Mouse (Mus musculus): ENCODE results near the gene Ap2m1. TPM values are rescaled to one million over a fixed set of nuclear protein-coding genes. Genes with fewer than 3 reads are reported as not detected.

Ap2m1 gene
- polyA plus RNA-seq, 1 experiment from 2014 or later, result 970 TPM

DNA sequence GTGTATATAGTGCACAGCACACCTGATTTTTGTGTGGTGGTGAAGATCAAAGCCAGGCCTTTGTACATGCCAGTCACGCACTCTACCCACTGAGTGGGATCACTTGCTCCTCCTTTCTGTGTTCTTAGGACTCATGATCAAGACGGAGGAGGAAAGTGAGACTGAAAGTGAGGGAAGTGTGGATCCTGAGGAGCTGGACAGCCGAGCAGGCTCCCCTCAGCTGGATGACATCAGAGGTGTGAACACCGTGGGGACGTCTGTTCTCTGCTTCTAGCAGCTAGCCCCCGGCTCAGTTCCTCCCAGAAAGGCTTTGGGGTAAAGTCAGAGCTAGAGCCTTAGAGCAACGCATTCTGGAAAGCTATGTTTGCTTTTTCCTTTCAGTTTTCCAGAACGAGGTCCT lies 29.3 kb upstream of the Ap2m1 start:
- H3K4me1 ChIP-seq, result no peaks in the 10 kb centered on the region
- no peaks in the 10 kb centered on the region for H3K9me3 ChIP-seq (replicated peaks)
- H3K9ac ChIP-seq, result no peak overlapping the region
- no peak overlapping the region for H3K4me2 ChIP-seq
- H3K4me3 ChIP-seq, result no peak overlapping the region
- WGBS, result 92% methylated on average over 8 of the region's 8 CpGs
- no peak for ATAC-seq
- peaks cover 99% of the 10 kb centered on the region for H3K36me3 ChIP-seq (ENCODE audit: poor library complexity, severe bottlenecking)
- no peak overlapping the region for H3K27ac ChIP-seq
- H3K27me3 ChIP-seq, result no peaks in the 10 kb centered on the region

DNA sequence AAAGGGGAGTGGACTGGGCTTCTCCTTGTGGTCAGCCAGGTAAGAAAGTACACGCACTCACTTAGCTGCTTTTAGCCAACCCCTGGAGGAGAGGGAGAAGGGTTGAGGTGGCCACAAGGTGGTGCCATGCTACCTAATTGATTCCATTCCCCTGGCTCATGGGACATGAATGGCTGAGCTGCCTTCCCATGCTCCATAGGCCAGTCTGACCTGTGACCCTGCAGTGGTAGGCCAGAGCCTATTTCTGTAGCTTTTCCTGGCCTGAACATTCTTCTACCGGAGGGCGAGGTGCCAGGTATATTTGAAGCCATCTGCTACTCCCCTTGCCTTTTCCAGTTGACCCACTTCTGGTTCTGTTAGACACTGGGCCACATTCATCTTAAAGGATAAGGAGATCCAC lies 25.9 kb upstream of the Ap2m1 start:
- Histone ChIP-seq H3K4me1 (no peaks in the 10 kb centered on the region), H3K9me3 (replicated peaks) (no peaks in the 10 kb centered on the region), H3K4me3 (no peak overlapping the region), H3K9ac (no peak overlapping the region), H3K27me3 (no peaks in the 10 kb centered on the region), H3K36me3 (ENCODE audit: poor library complexity, severe bottlenecking) (peaks cover 75% of the 10 kb centered on the region), H3K4me2 (no peak overlapping the region), H3K27ac (no peak overlapping the region)
- peak; percentile 65; the same call in 1 of the 2 replicates for ATAC-seq
- WGBS, result 87% methylated on average over 3 of the region's 3 CpGs

- Histone ChIP-seq H3K27ac (no peak overlapping the region), H3K36me3 (ENCODE audit: poor library complexity, severe bottlenecking) (peaks cover 55% of the 10 kb centered on the region), H3K4me1 (0 out of 2 replicates have a peak, but pooled peaks cover 4% of the 10 kb centered on the region), H3K4me3 (no peak overlapping the region), H3K9ac (no peak overlapping the region), H3K27me3 (no peaks in the 10 kb centered on the region), H3K9me3 (replicated peaks) (no peaks in the 10 kb centered on the region), H3K4me2 (no peak overlapping the region)
- ATAC-seq, result no peak
- 91% methylated on average over 7 of the region's 7 CpGs for WGBS
Measured at GRCm38 (mm10) chr16:20511277-20511847, 23.9 kb upstream of the Ap2m1 start.

GRCm38 (mm10) chr16:20516032-20516431 lies 19.2 kb upstream of the Ap2m1 start:
- Histone ChIP-seq H3K9ac (peak overlapping the region; percentile 98), H3K4me2 (peak overlapping the region; percentile 91), H3K9me3 (replicated peaks) (no peaks in the 10 kb centered on the region)

DNA sequence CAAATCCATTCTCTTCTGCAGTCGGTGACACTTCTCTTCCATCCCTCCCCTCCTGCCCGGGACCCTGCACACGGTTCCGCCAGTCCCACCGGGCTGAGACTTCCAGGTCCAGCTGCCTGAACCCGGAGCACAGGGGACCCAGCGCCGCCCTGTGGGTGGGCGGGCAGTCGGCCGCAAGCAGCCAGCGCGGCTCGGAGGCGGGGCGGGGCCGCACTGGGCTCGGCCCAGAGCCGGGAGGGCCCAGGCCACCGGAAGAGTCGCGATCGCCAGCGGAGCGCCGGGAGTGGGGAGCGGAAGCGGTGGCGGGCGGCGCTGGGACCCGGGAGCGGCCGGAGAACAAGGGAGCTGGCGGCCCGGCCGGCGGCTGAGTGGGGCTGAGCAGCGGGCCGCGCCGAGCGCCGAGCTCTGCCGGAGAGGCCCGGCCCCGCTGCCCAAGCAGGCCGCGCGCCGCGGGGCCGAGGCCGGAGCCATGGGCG lies 18.5 kb upstream of the Ap2m1 start, which contains the start of gene Dvl3:
Gene Dvl3 (plus strand): TSS at position 257 of the 476 bp plus-strand sequence.
- Histone ChIP-seq H3K4me2 (peak within 1 kb of the TSS; percentile 91), H3K4me1 (peaks cover 37% of the 10 kb centered on the region), H3K9ac (peak within 1 kb of the TSS; percentile 98), H3K9me3 (replicated peaks) (no peaks in the 10 kb centered on the region), H3K36me3 (ENCODE audit: poor library complexity, severe bottlenecking) (peaks cover 18% of the 10 kb centered on the region), H3K27me3 (no peaks in the 10 kb centered on the region), H3K4me3 (peak within 1 kb of the TSS; percentile 91), H3K27ac (peak within 1 kb of the TSS; percentile 92)
- under 1% methylated on average over 44 of the region's 55 CpGs for whole genome bisulfite sequencing
- ATAC-seq, result peak; percentile 97

More at GRCm38 (mm10) chr16:20516032-20516431, 19.2 kb upstream of the Ap2m1 start:
- ATAC-seq, result no peak
- H3K4me1 ChIP-seq, result peaks cover 36% of the 10 kb centered on the region
- no peaks in the 10 kb centered on the region for H3K27me3 ChIP-seq
- peak overlapping the region; percentile 92; the same call in 1 of the 2 replicates for H3K27ac ChIP-seq
- peak overlapping the region; percentile 91 for H3K4me3 ChIP-seq
- peaks cover 18% of the 10 kb centered on the region for H3K36me3 ChIP-seq (ENCODE audit: poor library complexity, severe bottlenecking)

GRCm38 (mm10) chr16:20517216-20517615 lies 18.1 kb upstream of the Ap2m1 start:
- H3K27ac ChIP-seq, result peak overlapping the region; percentile 92
- peak overlapping the region; percentile 98 for H3K9ac ChIP-seq
- H3K4me2 ChIP-seq, result peak overlapping the region; percentile 91
- no peaks in the 10 kb centered on the region for H3K27me3 ChIP-seq
- peak; percentile 31; the same call in 1 of the 2 replicates for ATAC-seq
- H3K4me1 ChIP-seq, result peaks cover 37% of the 10 kb centered on the region
- H3K36me3 ChIP-seq (ENCODE audit: poor library complexity, severe bottlenecking), result peaks cover 22% of the 10 kb centered on the region
- under 1% methylated on average over 26 of the region's 26 CpGs for WGBS
- H3K4me3 ChIP-seq, result peak overlapping the region; percentile 91
- H3K9me3 ChIP-seq (replicated peaks), result no peaks in the 10 kb centered on the region

GRCm38 (mm10) chr16:20517701-20518374 lies 17.4 kb upstream of the Ap2m1 start:
- H3K9me3 ChIP-seq (replicated peaks), result no peaks in the 10 kb centered on the region
- peak overlapping the region; percentile 98 for H3K9ac ChIP-seq
- peak overlapping the region; percentile 92 for H3K27ac ChIP-seq
- under 1% methylated on average over 6 of the region's 6 CpGs for WGBS
- H3K27me3 ChIP-seq, result no peaks in the 10 kb centered on the region
- peaks cover 37% of the 10 kb centered on the region for H3K4me1 ChIP-seq
- peak overlapping the region; percentile 91 for H3K4me3 ChIP-seq
- peak; percentile 36 for ATAC-seq
- H3K4me2 ChIP-seq, result peak overlapping the region; percentile 91
- peaks cover 23% of the 10 kb centered on the region for H3K36me3 ChIP-seq (ENCODE audit: poor library complexity, severe bottlenecking)

DNA sequence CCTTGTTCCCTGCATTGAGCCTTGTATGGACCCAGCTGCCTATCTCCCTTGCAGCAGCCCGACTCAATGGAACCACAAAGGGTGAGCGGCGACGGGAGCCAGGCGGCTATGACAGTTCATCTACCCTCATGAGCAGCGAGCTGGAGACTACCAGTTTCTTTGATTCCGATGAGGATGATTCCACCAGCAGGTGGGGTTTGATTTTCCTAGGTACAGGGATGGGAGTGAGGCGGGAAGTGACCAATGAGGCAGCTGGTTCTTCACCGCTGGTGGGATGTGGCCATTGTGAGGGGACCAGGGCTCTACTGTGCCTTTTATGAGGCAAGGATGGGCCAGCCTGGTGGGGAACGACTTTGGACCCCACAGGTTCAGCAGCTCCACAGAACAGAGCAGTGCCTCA lies 11.4 kb upstream of the Ap2m1 start:
- no peaks in the 10 kb centered on the region for H3K9me3 ChIP-seq (replicated peaks)
- 77% methylated on average over 10 of the region's 10 CpGs for WGBS
- no peak overlapping the region for H3K27ac ChIP-seq
- ATAC-seq, result no peak
- peaks cover 31% of the 10 kb centered on the region for H3K4me1 ChIP-seq
- H3K4me3 ChIP-seq, result no peak overlapping the region
- peaks cover 83% of the 10 kb centered on the region for H3K36me3 ChIP-seq (ENCODE audit: poor library complexity, severe bottlenecking)
- H3K4me2 ChIP-seq, result no peak overlapping the region
- no peak overlapping the region for H3K9ac ChIP-seq
- H3K27me3 ChIP-seq, result no peaks in the 10 kb centered on the region

DNA sequence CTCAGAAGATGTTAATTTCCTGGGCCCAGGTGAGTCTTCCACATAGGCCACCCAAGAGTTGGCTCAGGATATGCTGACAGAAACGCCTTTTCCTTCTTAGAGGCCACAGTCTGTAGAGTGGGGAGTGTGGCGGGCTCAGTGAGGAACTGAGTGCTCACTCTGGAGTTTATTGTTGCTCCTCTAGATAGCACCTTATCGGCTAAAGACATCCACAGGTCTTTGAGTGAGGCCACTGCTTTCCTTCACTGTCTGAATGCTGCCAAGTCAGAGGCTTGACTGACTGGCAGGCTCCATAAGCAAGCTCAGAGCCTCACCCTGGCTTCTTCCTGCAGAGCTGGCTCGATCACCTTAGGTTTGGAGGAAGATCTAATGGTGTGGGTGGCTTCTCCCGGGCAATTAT lies 6.5 kb upstream of the Ap2m1 start:
- Histone ChIP-seq H3K4me3 (no peak overlapping the region), H3K27ac (peak overlapping the region; percentile 75), H3K27me3 (no peaks in the 10 kb centered on the region), H3K9ac (no peak overlapping the region; the same call in 1 of the 2 replicates), H3K4me1 (peaks cover 18% of the 10 kb centered on the region), H3K9me3 (replicated peaks) (no peaks in the 10 kb centered on the region), H3K36me3 (ENCODE audit: poor library complexity, severe bottlenecking) (peaks cover 89% of the 10 kb centered on the region), H3K4me2 (0 out of 2 replicates have a peak overlapping the region, but pooled peaks have one; percentile 7)
- WGBS, result 73% methylated on average over 5 of the region's 5 CpGs
- 0 out of 2 replicates have a peak, but pooled peaks have one; percentile 3 for ATAC-seq

GRCm38 (mm10) chr16:20529375-20529774 lies 5.9 kb upstream of the Ap2m1 start:
- Histone ChIP-seq H3K4me3 (no peak overlapping the region), H3K9me3 (replicated peaks) (no peaks in the 10 kb centered on the region), H3K27ac (peak overlapping the region; percentile 75), H3K4me1 (peaks cover 18% of the 10 kb centered on the region), H3K9ac (no peak overlapping the region; the same call in 1 of the 2 replicates), H3K4me2 (0 out of 2 replicates have a peak overlapping the region, but pooled peaks have one; percentile 7), H3K36me3 (ENCODE audit: poor library complexity, severe bottlenecking) (peaks cover 83% of the 10 kb centered on the region), H3K27me3 (no peaks in the 10 kb centered on the region)
- ATAC-seq, result peak; percentile 50; the same call in 1 of the 2 replicates
- 32% methylated on average over 1 of the region's 1 CpGs for WGBS

- Histone ChIP-seq H3K4me3 (no peak overlapping the region), H3K27ac (no peak overlapping the region), H3K4me1 (peaks cover 19% of the 10 kb centered on the region), H3K9me3 (replicated peaks) (no peaks in the 10 kb centered on the region), H3K9ac (no peak overlapping the region), H3K27me3 (no peaks in the 10 kb centered on the region), H3K4me2 (no peak overlapping the region), H3K36me3 (ENCODE audit: poor library complexity, severe bottlenecking) (peaks cover 68% of the 10 kb centered on the region)
- WGBS, result 93% methylated on average over 20 of the region's 20 CpGs
- no peak for ATAC-seq
Measured at GRCm38 (mm10) chr16:20530941-20531340, 4.3 kb upstream of the Ap2m1 start.

GRCm38 (mm10) chr16:20534617-20535295 lies 522 bp upstream of the Ap2m1 start:
- no peak overlapping the region for H3K4me2 ChIP-seq
- no peak for ATAC-seq
- no peak overlapping the region for H3K9ac ChIP-seq
- H3K27me3 ChIP-seq, result no peaks in the 10 kb centered on the region
- H3K4me1 ChIP-seq, result peaks cover 28% of the 10 kb centered on the region
- no peak overlapping the region; the same call in 1 of the 2 replicates for H3K27ac ChIP-seq
- H3K4me3 ChIP-seq, result no peak overlapping the region
- peaks cover 55% of the 10 kb centered on the region for H3K36me3 ChIP-seq (ENCODE audit: poor library complexity, severe bottlenecking)
- no peaks in the 10 kb centered on the region for H3K9me3 ChIP-seq (replicated peaks)
- 49% methylated on average over 10 of the region's 10 CpGs for WGBS

Data from forebrain, embryonic 13.5 days (tissue).